Mouse (Mus musculus) cerebellum, adult (tissue): Measurements from ENCODE around the gene Mysm1.

Experiments used
- ATAC-seq: cut with Nextera tagmentation; 2 replicates; pipeline ENCODE4 v1.9.2; 2017; ENCODE audit warnings: mild to moderate bottlenecking, moderate library complexity, mixed read lengths; ENCODE audit not compliant: insufficient number of reproducible peaks, low FRiP score, low TSS enrichment

Mysm1 gene

GRCm38 (mm10) chr4:94973321-94973720, 5.6 kb downstream of the Mysm1 start:
- ATAC-seq: no peak

- ATAC-seq: no peak
These were observed 26.1 kb downstream of the Mysm1 start for GRCm38 (mm10) chr4:94952773-94953172.

- ATAC-seq: no peak
These were observed 37.6 kb downstream of the Mysm1 start for GRCm38 (mm10) chr4:94941221-94941855.

GRCm38 (mm10) chr4:94928743-94929142, 50.2 kb downstream of the Mysm1 start, which contains the start of gene Eqtn:
TSS of gene Eqtn (minus strand) at chr4:94928843.
- ATAC-seq: no peak

DNA sequence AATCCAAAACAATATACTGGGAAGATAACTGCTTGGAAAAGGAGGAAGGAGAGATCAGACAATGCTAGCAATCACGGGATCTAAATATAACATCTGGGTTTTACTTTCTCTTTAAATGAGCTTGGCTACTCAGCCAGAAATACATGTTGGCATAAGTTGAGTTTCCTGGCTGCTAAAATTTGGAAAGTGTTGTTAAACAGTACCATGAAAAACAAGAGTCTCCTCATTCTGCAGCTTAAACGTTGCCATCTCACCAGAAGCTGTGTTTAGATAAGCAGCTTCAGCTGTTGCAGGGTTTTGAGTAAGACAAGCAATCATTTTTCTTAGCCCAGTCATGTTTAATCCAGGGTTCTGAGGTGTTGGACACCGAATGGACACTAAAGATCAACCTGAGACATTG, 77.1 kb downstream of the Mysm1 start:
- ATAC-seq: no peak

DNA sequence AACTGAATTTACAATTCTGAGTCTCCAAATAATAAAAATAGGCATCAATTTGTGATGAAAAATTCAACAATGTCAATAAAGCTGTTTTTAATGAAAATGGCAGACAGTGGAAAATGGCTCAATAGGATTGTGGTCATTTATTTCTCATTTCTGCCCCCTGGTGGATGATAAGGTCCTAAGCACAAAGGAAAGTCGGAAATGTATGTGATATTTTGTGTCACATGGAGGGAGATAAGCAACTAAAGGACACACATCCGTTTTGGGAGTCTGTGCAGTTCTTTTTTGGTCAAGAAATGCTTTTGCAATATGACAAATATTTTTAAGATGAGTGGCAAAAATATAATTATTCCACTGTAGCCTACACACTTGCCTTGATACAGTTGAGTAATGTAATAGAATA, 78.2 kb downstream of the Mysm1 start:
- ATAC-seq: no peak
